Mouse (Mus musculus): Measurements from ENCODE around the gene Ric3.

- TF ChIP-seq CTCF (IDR thresholded peaks at IDR 0.05; ENCODE audit: extremely low read depth, insufficient read depth, insufficient read length, insufficient replicate concordance) (no peak), POLR2A (IDR thresholded peaks at IDR 0.05; ENCODE audit: low read depth, low read length) (no peak)
Measured at GRCm38 (mm10) chr7:109038121-109038735, 44.9 kb downstream of the Ric3 start.
